Mouse (Mus musculus) ZHBTc4 (cell line): ENCODE data around the gene Tube1.
A peak's percentile ranks its signal among the peaks of the same experiment; 100 is the strongest.

Experiments used
- DNase-seq: peaks from one replicate; pipeline ENCODE4 v3.0.0-alpha.2; 2011; ENCODE audit warnings: low read depth, low spot score

Tube1 gene

GRCm38 (mm10) chr10:39167611-39168010 is 33.8 kb downstream of the Tube1 start:
- no peak for DNase-seq

GRCm38 (mm10) chr10:39169642-39170041 is 35.9 kb downstream of the Tube1 start:
- DNase-seq, result no peak

- peak; percentile 84 for DNase-seq
These were observed 36.4 kb downstream of the Tube1 start for GRCm38 (mm10) chr10:39170181-39170580.

- DNase-seq, result no peak
These were observed 36.9 kb downstream of the Tube1 start for GRCm38 (mm10) chr10:39170706-39171105.

- peak; percentile 94 for DNase-seq
These were observed 37.4 kb downstream of the Tube1 start for GRCm38 (mm10) chr10:39171134-39171533.

- DNase-seq, result peak; percentile 92
These were observed 38.1 kb downstream of the Tube1 start for GRCm38 (mm10) chr10:39171603-39172539.

GRCm38 (mm10) chr10:39172540-39172931 is 38.8 kb downstream of the Tube1 start:
- DNase-seq, result no peak

GRCm38 (mm10) chr10:39173077-39173476 is 39.3 kb downstream of the Tube1 start:
- DNase-seq, result no peak

- no peak for DNase-seq
These were observed 43.2 kb downstream of the Tube1 start for GRCm38 (mm10) chr10:39176981-39177380.

GRCm38 (mm10) chr10:39184864-39185544 is 51.2 kb downstream of the Tube1 start:
- no peak for DNase-seq

GRCm38 (mm10) chr10:39185545-39185906 is 51.8 kb downstream of the Tube1 start:
- no peak for DNase-seq

- DNase-seq, result no peak
These were observed 58.9 kb downstream of the Tube1 start for GRCm38 (mm10) chr10:39192673-39193072.

- DNase-seq, result peak; percentile 80
These were observed 64.4 kb downstream of the Tube1 start for GRCm38 (mm10) chr10:39198216-39198615.
